Mouse (Mus musculus): ENCODE measurements around the gene Gon4l. TPM values are rescaled to one million over a fixed set of nuclear protein-coding genes. Genes with fewer than 3 reads are reported as not detected.
A peak's percentile ranks its signal among the peaks of the same experiment; 100 is the strongest.

Gene Gon4l
- polyA plus RNA-seq, 1 experiment from 2014 or later: 13.2 TPM

DNA sequence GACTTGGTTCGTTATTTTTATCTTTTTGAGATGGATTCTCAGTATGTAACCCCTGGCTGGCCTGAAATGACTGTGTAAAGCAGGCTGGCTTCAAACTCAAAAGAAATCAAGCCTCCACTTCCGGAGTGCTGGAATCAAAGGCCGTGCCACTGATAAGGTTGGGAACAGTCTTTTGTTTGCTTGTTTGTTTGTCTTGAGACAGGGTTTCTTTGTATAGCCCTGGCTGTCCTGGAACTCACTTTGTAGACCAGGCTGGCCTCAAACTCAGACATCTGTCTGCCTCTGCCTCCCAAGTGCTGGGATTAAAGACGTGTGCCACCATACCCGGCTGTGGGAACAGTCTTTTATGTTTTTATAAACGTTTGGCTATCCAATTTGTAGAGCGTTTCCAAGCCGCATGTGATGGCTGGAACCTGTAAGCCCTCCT lies 79.4 kb downstream of the Gon4l start:
- H3K4me1 ChIP-seq (replicated peaks): peaks cover 15% of the 10 kb centered on the region
- H3K4me2 ChIP-seq: peak overlapping the region; percentile 71
- no peaks in the 10 kb centered on the region for H3K27me3 ChIP-seq
- H3K27ac ChIP-seq (replicated peaks): peak overlapping the region; percentile 93
- no peaks in the 10 kb centered on the region for H3K9me3 ChIP-seq
- peak overlapping the region; percentile 64 for H3K4me3 ChIP-seq
- peak overlapping the region; percentile 67 for H3K9ac ChIP-seq
- no peak for ATAC-seq (ENCODE audit: low FRiP score, low read depth)
- peaks cover 27% of the 10 kb centered on the region for H3K36me3 ChIP-seq
- whole genome bisulfite sequencing: 27% methylated on average over 8 of the region's 8 CpGs

DNA sequence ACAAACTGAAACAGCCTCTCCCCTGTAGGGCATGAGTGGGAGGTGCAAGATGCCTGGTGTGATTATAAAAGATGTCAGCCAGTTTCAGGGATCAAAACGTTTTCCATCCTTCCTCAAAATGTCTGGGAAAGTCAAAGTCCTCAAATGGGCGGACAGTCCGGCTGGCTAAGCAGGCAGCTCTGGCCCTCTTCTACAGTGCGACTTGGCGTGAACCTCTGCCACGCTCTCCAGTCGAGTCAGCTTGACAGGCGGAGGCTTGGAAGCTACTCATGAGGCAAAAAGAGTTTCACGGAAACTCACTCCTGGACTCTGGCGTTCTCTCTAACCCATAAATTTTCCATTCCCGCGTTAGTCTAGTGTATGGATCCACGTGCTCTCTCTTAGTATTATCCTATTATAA lies 84.0 kb downstream of the Gon4l start:
- Histone ChIP-seq H3K36me3 (peaks cover 29% of the 10 kb centered on the region), H3K4me1 (replicated peaks) (peaks cover 8% of the 10 kb centered on the region), H3K27ac (replicated peaks) (no peak overlapping the region), H3K9ac (no peak overlapping the region), H3K4me3 (no peak overlapping the region), H3K4me2 (no peak overlapping the region), H3K27me3 (no peaks in the 10 kb centered on the region), H3K9me3 (no peaks in the 10 kb centered on the region)
- ATAC-seq (ENCODE audit: low FRiP score, low read depth): no peak
- WGBS: 85% methylated on average over 13 of the region's 13 CpGs

DNA sequence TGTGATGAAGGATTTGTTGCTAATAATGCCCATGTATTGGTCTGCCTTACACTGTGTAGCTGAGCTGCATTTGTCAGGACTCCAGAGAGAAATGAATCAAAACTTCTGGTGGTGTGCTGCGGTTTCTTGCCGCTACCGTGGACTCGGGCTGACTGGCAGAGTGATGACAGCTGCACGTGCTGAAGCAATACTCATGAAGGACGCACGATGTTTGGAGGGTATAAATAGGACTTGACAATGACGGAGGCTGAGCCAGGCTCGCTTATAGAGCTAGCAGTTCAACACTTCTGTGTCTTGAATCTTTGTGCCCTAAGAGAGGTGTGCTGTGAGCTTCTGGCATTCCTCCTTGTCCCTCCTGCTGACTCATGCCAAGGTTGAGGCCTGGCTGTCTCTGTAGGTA lies 86.4 kb downstream of the Gon4l start:
- ATAC-seq (ENCODE audit: low FRiP score, low read depth): no peak
- Histone ChIP-seq H3K4me2 (no peak overlapping the region), H3K4me1 (replicated peaks) (no peaks in the 10 kb centered on the region), H3K4me3 (no peak overlapping the region), H3K9me3 (no peaks in the 10 kb centered on the region), H3K36me3 (peaks cover 51% of the 10 kb centered on the region), H3K27ac (replicated peaks) (no peak overlapping the region), H3K9ac (no peak overlapping the region), H3K27me3 (no peaks in the 10 kb centered on the region)
- WGBS: 96% methylated on average over 9 of the region's 9 CpGs

DNA sequence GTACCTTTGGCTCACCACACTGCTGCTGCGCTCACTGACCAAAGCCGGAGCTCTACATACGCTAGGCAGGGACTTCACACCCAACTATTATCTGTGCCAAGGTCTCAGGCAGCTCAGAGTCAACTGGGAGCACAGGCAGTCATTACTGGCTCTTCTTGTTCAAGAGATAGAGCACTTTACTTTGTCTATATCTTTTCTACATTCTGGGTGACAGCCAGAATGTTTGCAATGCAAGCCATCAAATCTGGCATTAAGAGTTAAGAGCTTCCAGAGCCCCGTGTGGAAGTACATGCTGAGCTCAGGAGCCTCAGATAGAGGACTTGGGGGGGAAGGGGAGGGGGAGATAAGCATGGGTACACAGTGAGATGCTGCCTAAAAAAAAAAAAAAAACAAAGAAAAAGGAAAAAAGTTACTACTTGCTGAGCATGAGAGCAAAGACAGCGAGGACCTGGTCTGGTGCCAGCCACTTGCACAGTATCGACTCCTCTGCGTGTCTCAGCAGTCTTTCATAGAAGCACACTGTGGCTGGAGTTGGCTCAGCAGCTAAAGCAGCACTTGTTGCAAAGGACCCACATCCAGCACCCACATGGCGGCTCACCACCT lies 89.1 kb downstream of the Gon4l start:
- 91% methylated on average over 8 of the region's 8 CpGs for WGBS

DNA sequence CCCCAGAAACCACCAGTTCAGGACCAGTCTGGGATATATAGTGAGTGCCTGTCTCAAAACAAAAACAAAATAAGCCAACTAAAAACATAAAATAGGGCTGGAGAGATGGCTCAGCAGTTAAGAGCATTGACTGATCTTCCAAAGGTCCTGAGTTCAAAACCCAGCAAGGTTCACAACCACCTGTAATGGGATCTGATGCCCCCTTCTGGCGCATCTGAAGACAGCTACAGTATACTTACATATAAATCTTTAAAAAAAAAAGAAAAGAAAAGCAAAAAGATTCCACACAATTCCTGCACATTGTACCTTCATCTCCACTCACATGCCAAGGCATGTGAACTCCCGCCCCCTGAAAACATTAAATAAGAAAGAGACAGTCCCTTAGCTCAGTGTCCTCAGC lies 90.6 kb downstream of the Gon4l start:
- Histone ChIP-seq H3K4me3 (no peak overlapping the region), H3K27ac (replicated peaks) (no peak overlapping the region), H3K4me1 (replicated peaks) (no peaks in the 10 kb centered on the region), H3K27me3 (no peaks in the 10 kb centered on the region), H3K9ac (no peak overlapping the region), H3K36me3 (peaks cover 85% of the 10 kb centered on the region), H3K4me2 (no peak overlapping the region), H3K9me3 (no peaks in the 10 kb centered on the region)
- ATAC-seq (ENCODE audit: low FRiP score, low read depth): no peak
- WGBS: 91% methylated on average over 2 of the region's 2 CpGs

More for the DNA sequence above, 89.1 kb downstream of the Gon4l start:
- Histone ChIP-seq H3K4me3 (no peak overlapping the region), H3K9ac (no peak overlapping the region), H3K36me3 (peaks cover 71% of the 10 kb centered on the region), H3K4me1 (replicated peaks) (no peaks in the 10 kb centered on the region), H3K27ac (replicated peaks) (no peak overlapping the region), H3K9me3 (no peaks in the 10 kb centered on the region), H3K27me3 (no peaks in the 10 kb centered on the region), H3K4me2 (no peak overlapping the region)
- no peak for ATAC-seq (ENCODE audit: low FRiP score, low read depth)

DNA sequence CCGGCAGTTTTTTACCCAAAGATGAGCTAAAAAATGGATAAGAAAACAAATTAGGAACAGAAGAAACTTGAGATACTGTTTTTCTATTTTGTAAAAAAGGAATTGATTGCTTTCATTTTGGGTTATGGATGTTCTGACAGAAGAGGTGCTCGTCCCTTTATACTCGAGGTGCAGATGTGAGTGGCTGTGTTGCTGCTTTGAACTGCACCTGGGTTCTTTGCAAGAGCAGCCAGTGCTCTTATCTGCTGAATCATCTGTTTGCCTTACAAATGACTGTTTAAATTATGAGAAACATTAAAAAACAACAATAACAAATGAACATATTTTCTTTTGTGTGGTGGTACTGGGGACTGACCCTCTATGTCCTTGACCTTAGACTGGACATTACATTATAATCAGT lies 94.5 kb downstream of the Gon4l start:
- H3K36me3 ChIP-seq: peaks cover 76% of the 10 kb centered on the region
- no peaks in the 10 kb centered on the region for H3K4me1 ChIP-seq (replicated peaks)
- H3K4me3 ChIP-seq: no peak overlapping the region
- no peak overlapping the region for H3K4me2 ChIP-seq
- no peak overlapping the region for H3K9ac ChIP-seq
- H3K27ac ChIP-seq (replicated peaks): no peak overlapping the region
- 87% methylated on average over 3 of the region's 3 CpGs for WGBS
- H3K9me3 ChIP-seq: no peaks in the 10 kb centered on the region
- H3K27me3 ChIP-seq: no peaks in the 10 kb centered on the region
- ATAC-seq (ENCODE audit: low FRiP score, low read depth): no peak

DNA sequence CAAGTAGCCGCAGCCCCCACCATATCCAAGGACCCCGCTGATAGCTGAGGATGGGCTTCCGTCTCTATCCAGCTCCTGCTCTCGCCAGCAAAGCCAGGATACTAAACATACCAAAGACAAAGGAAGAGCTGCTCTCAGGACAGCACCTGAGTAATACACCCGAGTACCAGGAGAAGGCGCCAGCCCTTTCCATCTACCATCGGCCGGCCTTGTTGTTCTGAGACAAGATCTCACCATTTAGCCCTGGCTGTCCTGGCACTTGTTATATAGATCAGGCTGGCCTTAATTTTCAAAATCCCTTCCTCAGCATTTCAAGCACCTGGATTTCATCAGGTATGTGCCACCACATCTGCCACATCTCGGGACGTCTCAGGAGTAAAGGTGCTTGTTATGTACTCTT lies 104.0 kb downstream of the Gon4l start:
- Histone ChIP-seq H3K27me3 (no peaks in the 10 kb centered on the region), H3K4me2 (no peak overlapping the region), H3K4me3 (no peak overlapping the region), H3K9ac (no peak overlapping the region), H3K27ac (replicated peaks) (no peak overlapping the region), H3K4me1 (replicated peaks) (no peaks in the 10 kb centered on the region), H3K36me3 (peaks cover 33% of the 10 kb centered on the region), H3K9me3 (no peaks in the 10 kb centered on the region)
- 95% methylated on average over 10 of the region's 10 CpGs for WGBS
- ATAC-seq (ENCODE audit: low FRiP score, low read depth): no peak

DNA sequence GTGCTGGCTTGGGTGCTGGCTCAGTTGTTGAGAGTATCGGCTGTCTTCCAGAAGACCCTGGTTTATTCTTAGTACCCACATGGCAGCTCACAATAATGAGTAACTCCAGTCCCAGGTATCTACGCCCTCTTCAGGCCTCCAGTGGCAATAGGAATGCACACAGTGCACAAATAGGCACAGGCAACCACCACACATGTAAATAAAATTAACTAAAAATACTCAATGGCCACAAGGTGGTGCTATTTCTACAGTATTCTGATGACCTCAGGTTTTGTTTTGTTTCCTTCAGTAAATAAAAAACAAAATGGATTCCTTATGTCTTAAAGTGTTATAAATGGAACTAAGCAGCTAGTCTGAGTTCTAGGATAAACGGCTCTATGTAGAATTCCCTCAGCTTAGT lies 104.7 kb downstream of the Gon4l start:
- Histone ChIP-seq H3K9me3 (no peaks in the 10 kb centered on the region), H3K4me2 (no peak overlapping the region)
- WGBS: 64% methylated on average over 3 of the region's 3 CpGs

DNA sequence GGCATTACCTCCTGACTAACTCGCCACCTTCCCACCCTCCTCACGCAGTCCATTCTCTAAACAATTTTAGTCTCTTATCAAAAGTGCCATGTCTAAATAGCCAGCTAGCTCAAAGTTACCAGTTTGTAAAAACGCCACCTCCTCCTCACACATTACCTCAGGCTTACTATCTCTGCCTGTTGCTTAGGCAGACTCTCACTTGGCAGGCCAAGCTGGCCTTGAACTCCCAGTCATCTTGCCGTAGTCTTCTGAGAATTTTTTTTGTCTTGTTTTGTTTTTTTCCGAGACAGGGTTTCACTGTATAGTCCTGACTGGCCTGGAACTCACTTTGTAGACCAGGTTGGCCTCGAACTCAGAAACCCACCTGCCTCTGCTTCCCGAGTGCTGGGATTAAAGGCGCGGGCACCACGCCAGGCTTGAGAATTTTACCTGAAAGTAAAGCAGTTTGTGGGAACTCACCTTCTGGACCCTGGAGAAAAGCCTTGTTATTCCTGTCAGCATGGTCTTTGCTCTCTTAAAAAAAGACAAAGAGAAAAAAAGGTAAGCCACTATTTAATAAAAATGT lies 107.4 kb downstream of the Gon4l start:
- Histone ChIP-seq H3K4me1 (replicated peaks) (no peaks in the 10 kb centered on the region), H3K4me2 (no peak overlapping the region), H3K36me3 (peaks cover 24% of the 10 kb centered on the region), H3K9ac (no peak overlapping the region), H3K9me3 (no peaks in the 10 kb centered on the region), H3K4me3 (no peak overlapping the region), H3K27ac (replicated peaks) (no peak overlapping the region), H3K27me3 (no peaks in the 10 kb centered on the region)
- WGBS: 93% methylated on average over 10 of the region's 10 CpGs
- ATAC-seq (ENCODE audit: low FRiP score, low read depth): no peak

More for the DNA sequence above, 104.7 kb downstream of the Gon4l start:
- 0 out of 2 replicates have a peak, but pooled peaks have one; percentile 48 for ATAC-seq (ENCODE audit: low FRiP score, low read depth)
- H3K4me3 ChIP-seq: no peak overlapping the region
- H3K9ac ChIP-seq: no peak overlapping the region
- peaks cover 27% of the 10 kb centered on the region for H3K36me3 ChIP-seq
- no peaks in the 10 kb centered on the region for H3K27me3 ChIP-seq
- H3K27ac ChIP-seq (replicated peaks): no peak overlapping the region; the same call in 1 of the 2 replicates
- no peaks in the 10 kb centered on the region for H3K4me1 ChIP-seq (replicated peaks)

DNA sequence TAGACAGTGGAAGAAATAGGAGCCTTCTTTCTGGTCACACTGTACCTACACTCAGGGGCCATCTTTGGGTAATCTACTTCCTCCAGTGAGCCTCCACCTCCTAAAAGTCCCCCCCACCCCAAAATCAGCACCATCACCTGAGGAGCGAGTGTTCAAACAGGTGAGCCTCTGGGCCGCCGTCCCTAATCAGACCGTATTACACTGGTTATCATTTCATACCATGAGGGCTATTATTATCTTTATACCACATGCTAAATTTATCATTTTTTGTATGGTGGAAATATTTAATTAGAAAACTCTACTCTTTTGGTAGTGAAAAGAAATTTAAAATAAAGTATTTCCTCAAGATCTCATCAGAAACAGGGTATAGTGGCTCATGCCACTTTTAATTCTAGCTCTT lies 109.1 kb downstream of the Gon4l start:
- WGBS: 90% methylated on average over 4 of the region's 4 CpGs
- Histone ChIP-seq H3K9me3 (no peaks in the 10 kb centered on the region), H3K4me3 (no peak overlapping the region)

DNA sequence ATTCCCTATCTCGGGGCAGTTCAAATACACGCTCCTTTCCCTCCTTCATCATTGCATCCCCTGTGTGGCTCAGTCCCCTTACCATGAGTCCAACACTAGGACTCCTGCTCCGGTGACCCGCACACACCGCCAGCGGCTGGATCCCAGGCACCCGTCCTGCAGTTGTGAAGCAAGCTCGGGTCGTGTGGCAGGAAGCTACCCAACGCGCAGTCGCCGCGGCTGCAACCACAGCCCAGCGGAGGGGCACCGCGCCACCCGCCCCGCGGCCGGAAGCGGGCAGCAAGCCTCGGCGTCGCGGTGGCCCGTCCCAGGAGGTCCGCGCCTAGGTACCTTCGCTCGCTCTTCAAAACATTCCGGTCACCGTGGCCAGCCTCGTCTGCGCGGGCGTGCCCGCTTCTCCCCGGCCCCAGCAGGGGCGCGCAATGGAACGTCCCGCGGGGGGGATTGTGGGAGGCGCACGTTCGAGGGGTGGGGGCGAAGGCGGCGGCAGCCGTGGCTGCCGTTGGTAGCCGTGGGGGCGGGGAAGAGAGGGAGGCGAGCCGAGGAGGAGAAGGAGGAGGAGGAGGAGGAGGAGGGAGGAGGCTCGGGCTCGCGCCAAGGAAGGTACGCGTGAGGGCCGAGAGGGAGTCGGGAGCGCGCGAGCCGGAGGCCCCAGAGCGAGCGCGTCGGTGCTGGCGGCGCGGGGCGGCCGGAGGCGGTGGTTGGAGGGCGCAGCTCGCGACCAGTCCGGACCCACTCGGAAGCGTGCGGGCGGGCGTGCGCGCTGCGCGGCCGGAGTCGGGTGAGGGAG lies 115.0 kb downstream of the Gon4l start:
- H3K4me1 ChIP-seq (replicated peaks): peaks cover 42% of the 10 kb centered on the region
- WGBS: under 1% methylated on average over 74 of the region's 92 CpGs
- H3K9me3 ChIP-seq: no peaks in the 10 kb centered on the region
- H3K27ac ChIP-seq (replicated peaks): peak overlapping the region; percentile 100
- peak overlapping the region; percentile 95 for H3K9ac ChIP-seq
- H3K4me3 ChIP-seq: peak overlapping the region; percentile 88
- H3K27me3 ChIP-seq: no peaks in the 10 kb centered on the region
- peak; percentile 93 for ATAC-seq (ENCODE audit: low FRiP score, low read depth)
- H3K4me2 ChIP-seq: peak overlapping the region; percentile 71
- H3K36me3 ChIP-seq: no peaks in the 10 kb centered on the region

More for the DNA sequence above, 109.1 kb downstream of the Gon4l start:
- Histone ChIP-seq H3K4me1 (replicated peaks) (peaks cover 17% of the 10 kb centered on the region), H3K4me2 (no peak overlapping the region), H3K36me3 (peaks cover 19% of the 10 kb centered on the region), H3K27ac (replicated peaks) (no peak overlapping the region), H3K27me3 (no peaks in the 10 kb centered on the region), H3K9ac (no peak overlapping the region)
- ATAC-seq (ENCODE audit: low FRiP score, low read depth): no peak

DNA sequence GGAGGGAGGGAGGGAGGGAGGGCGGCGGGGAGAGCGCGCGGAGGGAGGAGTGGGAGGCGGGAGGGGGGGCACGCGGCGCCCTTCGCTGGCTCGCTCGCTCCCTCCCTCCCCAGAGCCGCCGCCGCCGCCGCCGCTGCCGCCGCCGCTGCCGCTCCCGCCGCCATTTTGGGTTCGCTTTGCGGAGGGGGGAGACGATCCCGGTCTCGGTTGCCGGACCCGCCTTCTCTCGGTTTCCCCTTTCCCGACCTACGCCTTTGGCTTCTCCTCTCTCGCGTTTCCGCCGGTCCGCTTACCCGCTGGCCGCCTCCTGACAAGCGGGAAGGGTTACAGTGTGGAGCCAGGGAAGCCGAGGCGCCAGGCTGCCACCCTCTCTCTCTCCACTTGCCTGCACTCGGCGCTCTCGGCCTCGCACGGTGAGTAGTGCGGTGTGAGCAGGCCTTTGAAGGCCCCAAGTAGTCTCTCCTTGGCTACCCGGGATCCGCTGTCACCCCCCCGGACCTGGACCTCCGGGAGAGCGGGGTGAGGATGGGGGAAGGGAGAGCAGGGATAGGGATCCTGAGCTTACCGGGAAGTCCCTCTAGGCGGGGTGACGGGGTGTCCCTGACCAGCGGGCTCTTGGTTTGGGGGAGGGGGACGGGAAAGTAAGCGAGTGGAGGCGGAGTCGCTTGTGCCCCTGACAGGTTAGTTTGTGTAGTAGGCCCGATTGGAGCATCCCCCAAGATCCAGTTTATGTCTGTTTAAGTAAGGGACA lies 115.7 kb downstream of the Gon4l start, which contains the start of the genes Ash1l and Dap3:
Gene Ash1l (plus strand): TSS at position 47 of the 751 bp plus-strand sequence.
Gene Dap3 (minus strand): TSS at position 606 of the 751 bp plus-strand sequence.
- Histone ChIP-seq H3K4me3 (peak within 1 kb of the TSS; percentile 88), H3K9me3 (no peaks in the 10 kb centered on the region), H3K4me2 (peak within 1 kb of the TSS; percentile 71), H3K27me3 (no peaks in the 10 kb centered on the region), H3K9ac (peak within 1 kb of the TSS; percentile 95), H3K27ac (replicated peaks) (peak within 1 kb of the TSS; percentile 100), H3K36me3 (no peaks in the 10 kb centered on the region), H3K4me1 (replicated peaks) (peaks cover 42% of the 10 kb centered on the region)
- peak; percentile 85 for ATAC-seq (ENCODE audit: low FRiP score, low read depth)
- 0% methylated on average over 46 of the region's 64 CpGs for WGBS
